Mouse (Mus musculus): ENCODE measurements at regions not wholly inside any gene's neighbourhood (a gene's known extent, or its start where the extent isn't known, plus 50 kb on each side); places are given as distances from the start of the nearest gene placed in this dataset.

GRCm38 (mm10) chr1:144406387-144407383 lies 157.6 kb upstream of the Rgs1 start:
- Histone ChIP-seq H3K27ac (ENCODE audit: insufficient read depth, low read length) (no peak overlapping the region), H3K4me1 (ENCODE audit: control insufficient read depth, insufficient read depth, insufficient read length) (no peaks in the 10 kb centered on the region), H3K36me3 (ENCODE audit: control insufficient read depth, insufficient read depth, low read length) (no peaks in the 10 kb centered on the region), H3K4me3 (ENCODE audit: extremely low read depth, insufficient read depth, insufficient read length) (no peak overlapping the region), H3K27me3 (ENCODE audit: control insufficient read depth, insufficient read depth, low read length) (no peaks in the 10 kb centered on the region)
- DNase-seq (ENCODE audit: low read depth in 1 of 2, low spot score in 2 of 2), result peak in 1 of 2 experiments; percentile 46
- no peak for TF ChIP-seq POLR2A (IDR thresholded peaks at IDR 0.05; ENCODE audit: low read depth, low read length)
- peak; percentile 84; the same call in 1 of the 2 replicates for TF ChIP-seq CTCF (IDR thresholded peaks at IDR 0.05; ENCODE audit: extremely low read depth, insufficient read depth, insufficient read length, insufficient replicate concordance)
- WGBS, result 38% methylated on average over 14 of the region's 15 CpGs

- TF ChIP-seq CTCF (IDR thresholded peaks at IDR 0.05; ENCODE audit: extremely low read depth, insufficient read depth, insufficient read length, insufficient replicate concordance) (no peak), POLR2A (IDR thresholded peaks at IDR 0.05; ENCODE audit: low read depth, low read length) (no peak)
- no peak overlapping the region for H3K4me3 ChIP-seq (ENCODE audit: extremely low read depth, insufficient read depth, insufficient read length)
- H3K36me3 ChIP-seq (ENCODE audit: control insufficient read depth, insufficient read depth, low read length), result no peaks in the 10 kb centered on the region
- H3K27ac ChIP-seq (ENCODE audit: insufficient read depth, low read length), result no peak overlapping the region
- DNase-seq (ENCODE audit: low read depth in 1 of 2, low spot score in 2 of 2), result no peak
- no peaks in the 10 kb centered on the region for H3K4me1 ChIP-seq (ENCODE audit: control insufficient read depth, insufficient read depth, insufficient read length)
- H3K27me3 ChIP-seq (ENCODE audit: control insufficient read depth, insufficient read depth, low read length), result no peaks in the 10 kb centered on the region
Observed at GRCm38 (mm10) chr1:144405724-144406123, 156.7 kb upstream of the Rgs1 start.

- Histone ChIP-seq H3K4me1 (ENCODE audit: control insufficient read depth, insufficient read depth, insufficient read length) (no peaks in the 10 kb centered on the region), H3K36me3 (ENCODE audit: control insufficient read depth, insufficient read depth, low read length) (no peaks in the 10 kb centered on the region), H3K4me3 (ENCODE audit: extremely low read depth, insufficient read depth, insufficient read length) (no peak overlapping the region), H3K27ac (ENCODE audit: insufficient read depth, low read length) (no peak overlapping the region), H3K27me3 (ENCODE audit: control insufficient read depth, insufficient read depth, low read length) (no peaks in the 10 kb centered on the region)
- DNase-seq (ENCODE audit: low read depth in 1 of 2, low spot score in 2 of 2), result no peak
- 77% methylated on average over 3 of the region's 3 CpGs for WGBS
- TF ChIP-seq POLR2A (IDR thresholded peaks at IDR 0.05; ENCODE audit: low read depth, low read length), result no peak
- no peak for TF ChIP-seq CTCF (IDR thresholded peaks at IDR 0.05; ENCODE audit: extremely low read depth, insufficient read depth, insufficient read length, insufficient replicate concordance)
Observed at GRCm38 (mm10) chr1:144405031-144405430, 156.0 kb upstream of the Rgs1 start.

- Histone ChIP-seq H3K27me3 (ENCODE audit: control insufficient read depth, insufficient read depth, low read length) (no peaks in the 10 kb centered on the region), H3K36me3 (ENCODE audit: control insufficient read depth, insufficient read depth, low read length) (no peaks in the 10 kb centered on the region), H3K4me3 (ENCODE audit: extremely low read depth, insufficient read depth, insufficient read length) (no peak overlapping the region), H3K27ac (ENCODE audit: insufficient read depth, low read length) (no peak overlapping the region), H3K4me1 (ENCODE audit: control insufficient read depth, insufficient read depth, insufficient read length) (no peaks in the 10 kb centered on the region)
- DNase-seq (ENCODE audit: low read depth in 1 of 2, low spot score in 2 of 2), result no peak
- no peak for TF ChIP-seq POLR2A (IDR thresholded peaks at IDR 0.05; ENCODE audit: low read depth, low read length)
- TF ChIP-seq CTCF (IDR thresholded peaks at IDR 0.05; ENCODE audit: extremely low read depth, insufficient read depth, insufficient read length, insufficient replicate concordance), result no peak
- 44% methylated on average over 3 of the region's 3 CpGs for WGBS
Observed at GRCm38 (mm10) chr1:144379991-144380594, 131.1 kb upstream of the Rgs1 start.

GRCm38 (mm10) chr1:144374121-144374520 lies 125.1 kb upstream of the Rgs1 start:
- DNase-seq (ENCODE audit: low read depth in 1 of 2, low spot score in 2 of 2), result no peak
- H3K27me3 ChIP-seq (ENCODE audit: control insufficient read depth, insufficient read depth, low read length), result no peaks in the 10 kb centered on the region
- no peaks in the 10 kb centered on the region for H3K36me3 ChIP-seq (ENCODE audit: control insufficient read depth, insufficient read depth, low read length)
- H3K4me3 ChIP-seq (ENCODE audit: extremely low read depth, insufficient read depth, insufficient read length), result no peak overlapping the region
- no peak overlapping the region for H3K27ac ChIP-seq (ENCODE audit: insufficient read depth, low read length)
- no peaks in the 10 kb centered on the region for H3K4me1 ChIP-seq (ENCODE audit: control insufficient read depth, insufficient read depth, insufficient read length)
- TF ChIP-seq POLR2A (IDR thresholded peaks at IDR 0.05; ENCODE audit: low read depth, low read length), result no peak
- TF ChIP-seq CTCF (IDR thresholded peaks at IDR 0.05; ENCODE audit: extremely low read depth, insufficient read depth, insufficient read length, insufficient replicate concordance), result no peak

- WGBS, result 90% methylated on average over 3 of the region's 3 CpGs
- no peaks in the 10 kb centered on the region for H3K36me3 ChIP-seq (ENCODE audit: control insufficient read depth, insufficient read depth, low read length)
- H3K4me1 ChIP-seq (ENCODE audit: control insufficient read depth, insufficient read depth, insufficient read length), result no peaks in the 10 kb centered on the region
- no peaks in the 10 kb centered on the region for H3K27me3 ChIP-seq (ENCODE audit: control insufficient read depth, insufficient read depth, low read length)
- no peak overlapping the region for H3K4me3 ChIP-seq (ENCODE audit: extremely low read depth, insufficient read depth, insufficient read length)
- TF ChIP-seq POLR2A (IDR thresholded peaks at IDR 0.05; ENCODE audit: low read depth, low read length) (no peak), CTCF (IDR thresholded peaks at IDR 0.05; ENCODE audit: extremely low read depth, insufficient read depth, insufficient read length, insufficient replicate concordance) (no peak)
- no peak for DNase-seq (ENCODE audit: low read depth in 1 of 2, low spot score in 2 of 2)
- H3K27ac ChIP-seq (ENCODE audit: insufficient read depth, low read length), result no peak overlapping the region
Observed at GRCm38 (mm10) chr1:144367492-144367891, 118.5 kb upstream of the Rgs1 start.

Measured in spleen, adult 2 months (tissue).